Mouse (Mus musculus) liver, adult 2 months (tissue): ENCODE measurements at regions not wholly inside any gene's neighbourhood (a gene's known extent, or its start where the extent isn't known, plus 50 kb on each side); places are given as distances from the start of the nearest gene placed in this dataset.

Source experiments
- CTCF ChIP-seq: fragments of 200-500 bp; IDR thresholded peaks from 2 replicates; pipeline ENCODE4 v1.5.1; 2011; ENCODE audit warnings: low read depth, low read length, control low read depth
- POLR2A ChIP-seq: fragments of 200-500 bp; IDR thresholded peaks from 2 replicates; pipeline ENCODE4 v1.6.1; 2011; ENCODE audit warnings: low read length, control low read depth; ENCODE audit not compliant: insufficient read depth; ENCODE audit errors: extremely low read depth

DNA sequence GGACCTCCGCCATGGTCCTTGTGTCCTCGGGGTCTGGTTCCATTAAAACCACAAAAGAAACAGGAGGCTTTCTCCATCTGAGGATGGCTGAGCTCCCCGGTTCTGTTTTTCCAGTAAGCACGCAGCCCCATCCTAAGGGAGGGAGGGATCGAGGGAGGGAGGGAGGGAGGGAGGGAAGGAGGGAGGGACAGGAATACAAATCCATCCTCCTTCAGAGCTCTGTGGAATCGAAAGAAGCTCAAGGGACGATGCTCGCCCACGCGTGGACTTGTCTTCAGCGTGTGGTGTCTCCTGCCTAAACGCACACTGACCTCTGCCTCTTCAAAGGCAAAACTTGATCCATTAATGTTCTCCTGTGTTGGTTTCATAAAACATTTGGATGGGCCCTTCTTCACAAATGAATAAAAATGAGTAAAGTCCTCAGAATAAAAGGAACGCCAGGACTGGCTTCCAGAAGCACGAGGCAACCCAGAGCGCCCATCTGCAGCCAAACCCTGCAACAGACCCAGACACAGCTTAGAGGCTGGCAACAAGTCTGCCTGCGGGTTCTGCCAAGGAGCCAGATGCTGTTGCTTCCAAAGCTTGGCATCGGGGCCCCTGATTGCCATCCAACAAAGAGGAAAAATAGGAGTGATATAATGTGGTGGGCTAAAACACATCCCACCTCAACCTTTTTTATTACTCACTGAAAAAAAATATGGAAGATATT, 131.0 kb downstream of the Zbtb18 start:
- TF ChIP-seq CTCF (no peak), POLR2A (no peak)
